ENCODE assay signal across 29 mouse cellular contexts in the genomic region with DNA sequence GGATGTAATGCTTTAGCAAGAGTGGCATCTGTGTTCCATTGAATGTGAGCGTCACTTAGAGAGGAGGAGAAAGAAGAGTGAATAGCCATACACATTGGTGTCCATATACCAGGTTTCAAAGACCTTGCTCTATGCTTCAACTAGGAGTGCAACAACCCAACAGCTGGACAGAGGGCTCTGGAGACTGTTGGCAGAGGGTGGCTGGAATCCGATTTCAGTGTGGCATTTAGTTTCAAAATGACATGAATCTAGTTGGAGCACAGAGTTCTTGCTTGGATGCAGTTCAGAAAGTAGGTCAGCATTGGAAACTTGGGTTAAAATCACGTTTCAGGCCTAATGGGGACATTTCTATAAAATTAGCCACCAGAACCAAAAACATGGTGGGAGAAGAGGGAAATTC. TPM values are rescaled to one million over a fixed set of nuclear protein-coding genes. Genes with fewer than 3 reads are reported as not detected.
DNase-seq lines count a peak whose midpoint lies in the region; ATAC-seq and TF ChIP-seq lines count a peak whose summit lies in the region.
"Had no signal": no experiment of that assay in that cellular context is flagged by ENCODE, and none has a peak within 500 bp of the region (broad histone marks: within the 10 kb centered on the region; RNA-seq: fewer than 3 reads in every experiment).

No protein-coding gene starts in this region.

- no peaks in the 10 kb centered on the region for H3K4me1 ChIP-seq in hindbrain, embryonic 12.5 days
- H3K4me1 ChIP-seq: embryonic facial prominence, embryonic 15.5 days; forebrain, embryonic 10.5 days; forebrain, embryonic 12.5 days had no signal

- no peak for TF ChIP-seq CTCF in gastrocnemius, adult 2 months (IDR thresholded peaks at IDR 0.05)

- no peaks in the 10 kb centered on the region for H3K27me3 ChIP-seq in hindbrain, embryonic 12.5 days
- H3K27me3 ChIP-seq: CH12.LX; embryonic facial prominence, embryonic 13.5 days; embryonic facial prominence, embryonic 15.5 days; forebrain, embryonic 12.5 days had no signal

- intact Hi-C loops in gastrocnemius, adult 2 months (cut with DNase I): no loop called here
- intact Hi-C loops in gastrocnemius, postnatal 14 days (cut with DNase I; ENCODE audit: low total_unique reads): no loop called here

- no peak overlapping the region for H3K4me3 ChIP-seq in gastrocnemius, adult 2 months
- H3K4me3 ChIP-seq in hindbrain, embryonic 12.5 days: no peak overlapping the region
- H3K4me3 ChIP-seq: embryonic facial prominence, embryonic 13.5 days; embryonic facial prominence, embryonic 15.5 days; erythroblast, embryonic 14.5 days; forebrain, embryonic 10.5 days; forebrain, embryonic 12.5 days had no signal

- H3K27ac ChIP-seq in gastrocnemius, adult 2 months: peak overlapping the region; percentile 77
- no peak overlapping the region for H3K27ac ChIP-seq in hindbrain, embryonic 12.5 days
- H3K27ac ChIP-seq: embryonic facial prominence, embryonic 13.5 days; embryonic facial prominence, embryonic 15.5 days; forebrain, embryonic 10.5 days; forebrain, embryonic 12.5 days had no signal

- H3K36me3 ChIP-seq in hindbrain, embryonic 12.5 days: peaks cover 9% of the 10 kb centered on the region

- 89% methylated on average over 3 of the region's 3 CpGs for WGBS in hindbrain, embryonic 12.5 days

- DNase-seq in adrenal gland, postnatal 14 days: peak; percentile 20
- no peak for DNase-seq in adrenal gland, postnatal 36 days
- peak; percentile 71 for DNase-seq in gastrocnemius, adult 2 months
- DNase-seq in gastrocnemius, postnatal 10 days: no peak
- DNase-seq in gastrocnemius, postnatal 14 days: peak; percentile 40
- no peak for DNase-seq in gastrocnemius, postnatal 4 days (ENCODE audit: low spot score in 2 of 2)
- DNase-seq in skeletal muscle tissue, adult 2 months (ENCODE audit: low read depth, low spot score): peak; percentile 45
- DNase-seq: adrenal gland, adult 8-10 months; adrenal gland, postnatal 25 days; B cell, adult 2 months; cerebellum, adult 11 months; cerebellum, adult 18-20 months; cerebellum, adult 8-10 months; cerebellum, adult 9-11 months; cerebellum, postnatal 14 days; cerebellum, postnatal 36 days; embryo, embryonic 11 days had no signal

- H3K9ac ChIP-seq in hindbrain, embryonic 12.5 days: no peak overlapping the region
- H3K9ac ChIP-seq: embryonic facial prominence, embryonic 13.5 days; embryonic facial prominence, embryonic 15.5 days; forebrain, embryonic 12.5 days had no signal

- no peak for ATAC-seq in hindbrain, embryonic 12.5 days (ENCODE audit: low FRiP score)
- ATAC-seq: CD4-positive, CD25-positive, alpha-beta regulatory T cell, adult 4 months; forebrain, embryonic 14.5 days; forebrain, embryonic 16.5 days had no signal

- H3K9me3 ChIP-seq in hindbrain, embryonic 12.5 days (replicated peaks): no peaks in the 10 kb centered on the region
- H3K9me3 ChIP-seq: embryonic facial prominence, embryonic 13.5 days; embryonic facial prominence, embryonic 15.5 days; forebrain, embryonic 10.5 days; forebrain, embryonic 12.5 days; G1E had no signal

- no peak overlapping the region for H3K4me2 ChIP-seq in hindbrain, embryonic 12.5 days (replicated peaks)
- H3K4me2 ChIP-seq: embryonic facial prominence, embryonic 13.5 days; embryonic facial prominence, embryonic 15.5 days; forebrain, embryonic 12.5 days had no signal

RNA-seq across cellular contexts. Expression of a gene that starts 12.2 kb away (rescaled TPM):
- 6.0 and 13.3 TPM in 2 replicates for total RNA-seq in adrenal gland, postnatal 14 days (2021)
- 1 to 10 TPM; 3.0 to 6.2 TPM for total RNA-seq in adrenal gland, postnatal 36 days (2021)
- total RNA-seq in gastrocnemius, adult 2 months (2021): 1 to 10 TPM in 1 of 2 experiments, under 1 TPM in 1; 0.46 to 1.7 TPM
- 1 to 10 TPM in 1 of 2 experiments, not detected in 1; 1.3 TPM for total RNA-seq in gastrocnemius, postnatal 10 days (2021)
- total RNA-seq in gastrocnemius, postnatal 14 days (2021): 1 to 10 TPM in 1 of 2 experiments, not detected in 1; 2.2 TPM
- 1 to 10 TPM in 1 of 2 experiments, not detected in 1; 5.3 TPM for total RNA-seq in gastrocnemius, postnatal 4 days (2021)
- polyA plus RNA-seq in hindbrain, embryonic 12.5 days (2016; fragmentation: Nextera tagmentation; extraction: Ambion mirVana): 11.7 and 14.6 TPM in 2 replicates
- total RNA-seq: common myeloid progenitor, adult 5-6 weeks; G1E had no signal
- polyA plus RNA-seq: CD4-positive, CD25-positive, alpha-beta regulatory T cell, adult 4 months; erythroblast, embryonic 14.5 days; G1E had no signal

RNA-seq across cellular contexts. Expression of a gene that starts 19.7 kb away (rescaled TPM):
- total RNA-seq in adrenal gland, postnatal 14 days (2021): 25.7 and 30.0 TPM in 2 replicates
- total RNA-seq in adrenal gland, postnatal 36 days (2021): 10 to 100 TPM; 32.9 to 33.2 TPM
- total RNA-seq in gastrocnemius, adult 2 months (2021): 1 to 10 TPM; 5.2 to 6.7 TPM
- total RNA-seq in gastrocnemius, postnatal 10 days (2021): 10 to 100 TPM; 27.3 to 32.5 TPM
- total RNA-seq in gastrocnemius, postnatal 14 days (2021): 10 to 100 TPM; 12.3 to 20.1 TPM
- 10 to 100 TPM; 46.1 to 50.7 TPM for total RNA-seq in gastrocnemius, postnatal 4 days (2021)
- 107 and 125 TPM in 2 replicates for polyA plus RNA-seq in hindbrain, embryonic 12.5 days (2016; fragmentation: Nextera tagmentation; extraction: Ambion mirVana)

RNA-seq across cellular contexts. Expression of a gene that starts 20.3 kb away (rescaled TPM):
- 18.7 and 19.3 TPM in 2 replicates for total RNA-seq in adrenal gland, postnatal 14 days (2021)
- total RNA-seq in adrenal gland, postnatal 36 days (2021): 10 to 100 TPM; 14.0 to 18.3 TPM
- total RNA-seq in gastrocnemius, adult 2 months (2021): 10 to 100 TPM; 10.8 to 12.4 TPM
- 10 to 100 TPM; 11.3 to 13.7 TPM for total RNA-seq in gastrocnemius, postnatal 10 days (2021)
- 10 to 100 TPM; 10.5 to 12.1 TPM for total RNA-seq in gastrocnemius, postnatal 14 days (2021)
- total RNA-seq in gastrocnemius, postnatal 4 days (2021): 10 to 100 TPM; 15.8 to 17.4 TPM
- 7.5 and 8.6 TPM in 2 replicates for polyA plus RNA-seq in hindbrain, embryonic 12.5 days (2016; fragmentation: Nextera tagmentation; extraction: Ambion mirVana)

RNA-seq across cellular contexts. Expression of a gene that starts 28.3 kb away (rescaled TPM):
- 14.6 and 18.1 TPM in 2 replicates for total RNA-seq in adrenal gland, postnatal 14 days (2021)
- 10 to 100 TPM; 19.2 to 30.0 TPM for total RNA-seq in adrenal gland, postnatal 36 days (2021)
- 1 to 10 TPM in 1 of 2 experiments, under 1 TPM in 1; 0.84 to 1.7 TPM for total RNA-seq in gastrocnemius, adult 2 months (2021)
- total RNA-seq in gastrocnemius, postnatal 10 days (2021): 1 to 10 TPM; 4.7 to 5.1 TPM
- total RNA-seq in gastrocnemius, postnatal 14 days (2021): 1 to 10 TPM; 3.4 to 3.7 TPM
- total RNA-seq in gastrocnemius, postnatal 4 days (2021): 10 to 100 TPM in 1 of 2 experiments, 1 to 10 TPM in 1; 8.4 to 10.3 TPM
- polyA plus RNA-seq in hindbrain, embryonic 12.5 days (2016; fragmentation: Nextera tagmentation; extraction: Ambion mirVana): 15.0 and 15.5 TPM in 2 replicates

Comparison
In these comparisons a context has a peak if more than half of its experiments do, and no peak if none do; other contexts are left out.
1. DNase-seq: peak in adrenal gland, postnatal 14 days (single experiment), gastrocnemius, adult 2 months (single experiment), gastrocnemius, postnatal 14 days (single experiment) and skeletal muscle tissue, adult 2 months (single experiment); none in adrenal gland, postnatal 36 days (0 of 2), gastrocnemius, postnatal 10 days (single experiment) and gastrocnemius, postnatal 4 days (0 of 2).